Mouse (Mus musculus) R1 (cell line): ENCODE measurements at regions not wholly inside any gene's neighbourhood (a gene's known extent, or its start where the extent isn't known, plus 50 kb on each side); places are given as distances from the start of the nearest gene placed in this dataset.
A peak's percentile ranks its signal among the peaks of the same experiment; 100 is the strongest.
"Not testable (repeated sequence)": the region's sequence is repeated elsewhere in the genome, so short reads cannot be mapped to it uniquely, and the experiment has no call there.

Experiments
- DNase-seq: peaks from one replicate; pipeline ENCODE4 v3.0.0-alpha.2; 2018; ENCODE audit warnings: low read depth, low spot score

DNA sequence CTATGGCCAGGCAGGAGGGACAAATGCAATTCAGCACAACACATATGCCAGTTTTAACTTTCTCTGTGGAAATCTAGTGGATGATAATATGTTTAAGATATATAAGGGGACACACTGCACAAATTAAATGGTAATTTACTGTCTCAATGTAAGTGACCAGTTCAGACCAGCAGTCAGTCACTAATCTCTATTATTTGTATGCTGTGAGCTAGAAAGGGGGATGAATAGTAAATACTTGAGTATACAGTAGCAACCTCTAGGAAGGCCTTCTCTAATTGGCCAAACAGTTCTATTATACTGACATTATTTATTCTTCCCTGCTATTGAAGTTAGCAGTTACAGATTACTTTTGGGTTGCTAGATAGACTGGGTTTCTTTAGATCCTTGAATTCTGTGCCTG is 391.2 kb downstream of the Fign start:
- no peak for DNase-seq

DNA sequence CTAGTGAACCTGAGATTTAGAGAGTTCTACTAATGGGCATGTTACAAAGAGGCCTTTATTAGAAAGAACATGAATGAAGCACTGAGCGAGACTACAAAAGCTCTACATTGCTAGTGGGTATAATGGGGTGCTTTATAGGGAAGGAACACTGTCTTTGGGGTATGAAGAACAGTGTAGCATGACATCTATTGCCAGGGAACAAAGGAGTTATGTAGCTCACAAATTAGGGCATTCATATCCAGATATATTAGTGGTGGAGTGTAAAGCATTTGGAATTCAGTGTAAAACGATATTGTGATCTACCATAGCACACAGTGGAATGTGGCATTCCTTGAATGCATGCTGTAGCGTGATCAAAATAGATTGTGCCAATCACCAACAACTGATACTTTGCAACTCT is 391.7 kb downstream of the Fign start:
- DNase-seq, result no peak

DNA sequence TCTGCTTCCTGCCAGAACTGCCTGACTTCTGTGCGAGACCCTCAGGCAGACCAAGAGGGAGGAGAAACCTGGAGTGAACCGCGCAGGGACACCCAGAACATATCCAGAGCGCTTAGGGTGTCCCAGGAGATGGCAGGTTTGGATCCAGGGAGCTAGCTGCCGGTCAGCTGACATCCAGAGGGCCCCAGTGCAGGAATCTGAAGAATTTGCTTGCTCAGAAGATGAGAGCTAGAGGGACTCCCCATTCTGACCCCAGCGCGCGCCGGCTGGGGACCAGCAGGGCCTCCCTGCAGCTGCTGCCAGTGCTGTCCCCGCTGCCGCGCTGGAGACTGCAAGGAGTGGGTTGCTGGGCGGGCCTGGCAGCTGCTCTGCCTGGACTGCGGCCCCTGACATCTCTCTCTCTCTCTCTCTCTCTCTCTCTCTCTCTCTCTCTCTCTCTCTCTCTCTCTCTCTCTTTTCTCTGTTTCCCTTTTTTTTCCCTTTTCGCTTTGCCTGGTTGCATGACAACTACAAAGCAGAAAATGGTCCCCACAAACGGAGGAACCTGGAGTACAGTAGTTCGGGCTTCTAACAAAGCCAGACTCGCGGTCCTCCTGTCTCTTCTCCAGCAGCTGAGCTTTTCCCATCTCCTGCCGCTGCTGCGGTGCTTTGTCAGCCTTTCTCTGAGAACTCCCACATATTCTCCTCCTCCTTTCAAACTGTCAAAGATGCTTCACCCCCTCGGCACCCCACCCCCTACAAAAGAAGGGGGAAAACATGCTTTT is 395.3 kb downstream of the Fign start:
- DNase-seq, result peak; percentile 56

DNA sequence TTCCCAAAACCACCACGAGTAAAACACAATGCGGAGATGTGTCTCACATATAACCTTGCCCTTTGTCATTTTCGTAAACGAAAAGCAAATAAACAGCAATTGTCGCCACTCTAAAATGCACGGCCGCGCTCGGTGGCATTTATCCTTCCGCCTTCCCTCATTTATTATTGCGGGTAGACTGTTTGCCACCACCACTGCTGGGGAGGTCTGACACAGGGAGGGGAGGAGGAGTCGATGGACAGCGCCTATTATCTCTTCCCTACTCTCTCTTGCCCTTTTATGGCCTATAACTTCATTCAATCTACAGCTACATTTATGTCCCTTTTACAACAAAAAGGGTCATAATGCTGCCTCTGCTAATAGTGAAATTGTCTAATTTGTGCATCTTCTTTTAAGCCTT is 396.0 kb downstream of the Fign start:
- peak; percentile 5 for DNase-seq

DNA sequence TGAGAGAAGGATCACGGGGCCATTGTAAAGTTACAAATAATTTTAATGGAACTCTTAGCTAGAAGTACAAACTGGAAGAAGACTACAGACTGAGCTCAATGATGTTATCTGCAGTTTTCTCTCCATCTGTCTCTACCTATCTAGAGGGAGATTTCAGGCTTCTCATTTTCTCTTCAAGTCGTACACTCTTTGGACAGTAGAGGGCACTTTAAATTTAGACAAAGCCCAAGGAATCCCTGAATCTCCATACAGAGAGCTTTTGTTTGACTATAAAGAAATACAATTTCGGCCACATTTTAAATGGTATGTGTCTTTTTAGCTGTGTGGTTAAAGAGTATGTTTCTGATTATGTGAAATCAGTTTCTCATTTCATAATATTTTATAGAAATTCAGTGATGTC is 397.6 kb downstream of the Fign start:
- DNase-seq, result peak; percentile 49

DNA sequence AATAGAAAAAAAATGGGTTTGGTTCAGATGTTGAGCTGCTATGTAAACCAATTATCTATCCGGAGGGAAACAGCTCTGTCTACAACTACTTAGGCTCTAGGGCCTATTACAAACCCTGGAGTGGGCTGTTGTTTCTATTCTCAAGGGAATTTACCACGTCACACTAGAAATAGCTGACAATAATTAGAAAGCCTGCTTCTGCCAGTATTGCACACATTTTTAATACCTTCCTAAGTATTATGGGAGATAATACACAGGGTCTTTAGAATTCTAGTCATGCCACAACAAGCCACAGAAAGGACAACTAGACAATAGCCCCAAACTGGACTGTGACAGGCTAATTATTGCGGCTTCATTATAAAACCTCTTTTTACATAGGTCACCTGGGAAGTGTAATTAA is 428.1 kb downstream of the Fign start:
- DNase-seq, result no peak

DNA sequence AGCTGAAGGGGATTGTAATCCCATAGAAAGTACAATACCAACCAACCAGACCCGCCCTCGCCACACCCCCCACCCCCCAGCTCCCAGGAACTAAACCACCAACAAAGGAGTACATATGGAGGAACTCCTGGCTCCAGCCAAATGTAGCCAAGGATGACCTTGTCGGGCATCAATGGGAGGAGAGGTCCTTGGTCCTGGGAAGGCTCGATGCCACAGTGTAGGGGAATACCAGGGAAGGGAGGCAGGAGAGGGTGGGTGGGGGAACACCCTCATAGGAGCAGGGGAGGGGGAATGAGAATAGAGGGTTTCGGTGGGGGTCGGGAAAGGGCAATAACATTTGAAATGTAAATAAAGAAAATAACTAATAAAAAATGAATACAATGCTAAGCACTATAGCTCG is 429.1 kb downstream of the Fign start:
- no peak for DNase-seq

DNA sequence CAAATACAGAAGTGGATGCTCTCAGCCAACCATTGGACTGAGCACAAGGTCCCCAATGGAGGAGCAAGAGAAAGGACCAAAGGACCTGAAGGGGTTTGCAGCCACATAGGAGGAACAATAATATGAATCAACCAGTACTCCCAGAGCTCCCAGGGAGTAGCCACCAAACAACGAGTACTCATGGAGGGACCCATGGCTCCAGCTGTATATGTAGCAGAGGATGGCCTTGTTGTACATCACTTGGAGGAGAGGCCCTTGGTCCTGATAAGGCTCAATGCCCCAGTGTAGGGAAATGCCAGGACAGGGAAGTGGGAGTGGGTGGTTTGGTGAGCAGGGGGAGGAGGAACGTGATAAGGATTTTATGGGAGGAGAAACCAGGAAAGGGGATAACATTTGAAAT is 437.9 kb downstream of the Fign start:
- DNase-seq, result not testable (repeated sequence)
